Mouse (Mus musculus): ENCODE data around the gene Cetn4. TPM values are rescaled to one million over a fixed set of nuclear protein-coding genes. Genes with fewer than 3 reads are reported as not detected.
A peak's percentile ranks its signal among the peaks of the same experiment; 100 is the strongest.

Gene Cetn4
- polyA plus RNA-seq, 1 experiment from 2014 or later, result 1.7 TPM

DNA sequence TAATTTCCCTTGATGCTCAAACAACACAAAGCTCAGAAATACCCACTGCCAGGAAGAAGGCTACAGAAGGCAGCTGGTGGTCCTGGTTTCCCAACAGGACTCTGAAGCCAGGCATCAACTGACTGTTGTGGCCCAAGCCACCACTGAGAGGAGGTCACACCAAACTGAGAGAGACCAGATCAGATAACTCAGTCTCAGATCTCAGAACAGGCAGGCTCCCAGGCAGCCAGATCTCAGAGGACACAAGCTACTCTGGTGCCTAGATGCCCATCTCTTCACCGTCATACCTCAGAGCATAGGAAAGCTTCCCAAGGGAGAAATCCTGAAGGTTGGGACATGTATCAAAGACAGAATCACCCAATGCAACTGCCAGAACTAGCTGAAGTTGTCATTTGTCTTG is 32.3 kb downstream of the Cetn4 start:
- H3K9me3 ChIP-seq (ENCODE audit: control insufficient read depth, low read length), result no peaks in the 10 kb centered on the region
- DNase-seq (ENCODE audit: low spot score) (no peak), ATAC-seq (ENCODE audit: low FRiP score, low TSS enrichment) (no peak)
- H3K36me3 ChIP-seq (ENCODE audit: control insufficient read depth, insufficient read depth, low read length), result no peaks in the 10 kb centered on the region
- no peaks in the 10 kb centered on the region for H3K27me3 ChIP-seq (ENCODE audit: control insufficient read depth, insufficient read depth, low read length)
- 87% methylated on average over 1 of the region's 1 CpGs for WGBS
- TF ChIP-seq CTCF (IDR thresholded peaks at IDR 0.05; ENCODE audit: low read depth), result no peak
- no peak for TF ChIP-seq EP300 (optimal IDR thresholded peaks at IDR 0.05)
- H3K4me2 ChIP-seq (replicated peaks; ENCODE audit: low read depth), result no peak overlapping the region
- H3K9ac ChIP-seq (ENCODE audit: low read length), result no peak overlapping the region
- H3K4me3 ChIP-seq (ENCODE audit: low read depth, low read length), result no peak overlapping the region
- no peak overlapping the region for H3K27ac ChIP-seq (replicated peaks)
- no peaks in the 10 kb centered on the region for H3K4me1 ChIP-seq (replicated peaks; ENCODE audit: control insufficient read depth, insufficient read depth)

DNA sequence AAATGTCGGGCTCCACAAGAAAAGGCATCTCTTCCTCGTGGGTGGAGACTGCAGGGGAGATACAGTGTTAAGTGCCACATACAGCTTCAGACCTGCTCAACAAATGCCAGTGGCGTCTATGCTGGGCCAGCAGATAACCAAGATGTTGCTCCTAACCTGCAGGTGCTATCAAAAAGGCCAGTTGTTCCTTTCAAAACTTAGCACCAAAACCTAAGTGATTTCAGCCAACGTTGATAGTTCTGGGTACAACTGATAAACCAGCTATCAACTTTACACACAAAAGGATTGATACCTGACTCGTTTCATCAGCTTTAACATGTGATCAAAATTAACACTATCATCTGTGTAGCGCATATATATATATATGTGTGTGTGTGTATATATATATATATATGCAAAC is 37.8 kb downstream of the Cetn4 start:
- 75% methylated on average over 6 of the region's 6 CpGs for WGBS
- no peaks in the 10 kb centered on the region for H3K4me1 ChIP-seq (replicated peaks; ENCODE audit: control insufficient read depth, insufficient read depth)
- no peaks in the 10 kb centered on the region for H3K27me3 ChIP-seq (ENCODE audit: control insufficient read depth, insufficient read depth, low read length)
- H3K9ac ChIP-seq (ENCODE audit: low read length), result no peak overlapping the region
- H3K4me2 ChIP-seq (replicated peaks; ENCODE audit: low read depth), result no peak overlapping the region
- no peak for TF ChIP-seq CTCF (IDR thresholded peaks at IDR 0.05; ENCODE audit: low read depth)
- no peak for TF ChIP-seq EP300 (optimal IDR thresholded peaks at IDR 0.05)
- no peak overlapping the region for H3K4me3 ChIP-seq (ENCODE audit: low read depth, low read length)
- no peak overlapping the region for H3K27ac ChIP-seq (replicated peaks)
- H3K9me3 ChIP-seq (ENCODE audit: control insufficient read depth, low read length), result no peaks in the 10 kb centered on the region
- ATAC-seq (ENCODE audit: low FRiP score, low TSS enrichment) (no peak), DNase-seq (ENCODE audit: low spot score) (no peak)
- no peaks in the 10 kb centered on the region for H3K36me3 ChIP-seq (ENCODE audit: control insufficient read depth, insufficient read depth, low read length)

DNA sequence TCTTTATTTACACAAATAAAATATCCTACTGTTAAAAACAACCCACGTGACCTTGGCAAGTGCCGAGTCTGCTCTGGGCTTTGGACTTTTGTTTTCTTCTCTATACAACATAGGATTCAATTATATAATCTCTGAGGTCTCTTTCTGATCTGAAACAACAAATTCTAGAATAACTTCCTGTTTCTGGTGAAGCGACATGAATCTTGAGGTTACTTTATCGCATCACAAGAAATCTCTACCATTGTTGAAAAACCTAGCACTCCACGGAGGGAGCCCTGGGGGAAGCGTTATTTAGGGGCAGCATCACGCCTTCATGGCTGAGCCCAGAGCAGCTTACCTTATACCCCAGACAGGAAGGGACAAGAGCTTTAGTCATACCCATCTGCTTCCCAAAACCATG is 39.4 kb downstream of the Cetn4 start:
- Histone ChIP-seq H3K4me3 (ENCODE audit: low read depth, low read length) (no peak overlapping the region), H3K4me1 (replicated peaks; ENCODE audit: control insufficient read depth, insufficient read depth) (no peaks in the 10 kb centered on the region), H3K27ac (replicated peaks) (no peak overlapping the region), H3K9ac (ENCODE audit: low read length) (no peak overlapping the region), H3K27me3 (ENCODE audit: control insufficient read depth, insufficient read depth, low read length) (no peaks in the 10 kb centered on the region), H3K36me3 (ENCODE audit: control insufficient read depth, insufficient read depth, low read length) (no peaks in the 10 kb centered on the region), H3K9me3 (ENCODE audit: control insufficient read depth, low read length) (no peaks in the 10 kb centered on the region), H3K4me2 (replicated peaks; ENCODE audit: low read depth) (no peak overlapping the region)
- WGBS, result 78% methylated on average over 7 of the region's 7 CpGs
- no peak for TF ChIP-seq EP300 (optimal IDR thresholded peaks at IDR 0.05)
- no peak for TF ChIP-seq CTCF (IDR thresholded peaks at IDR 0.05; ENCODE audit: low read depth)
- ATAC-seq (ENCODE audit: low FRiP score, low TSS enrichment), result no peak
- DNase-seq (ENCODE audit: low spot score), result no peak

DNA sequence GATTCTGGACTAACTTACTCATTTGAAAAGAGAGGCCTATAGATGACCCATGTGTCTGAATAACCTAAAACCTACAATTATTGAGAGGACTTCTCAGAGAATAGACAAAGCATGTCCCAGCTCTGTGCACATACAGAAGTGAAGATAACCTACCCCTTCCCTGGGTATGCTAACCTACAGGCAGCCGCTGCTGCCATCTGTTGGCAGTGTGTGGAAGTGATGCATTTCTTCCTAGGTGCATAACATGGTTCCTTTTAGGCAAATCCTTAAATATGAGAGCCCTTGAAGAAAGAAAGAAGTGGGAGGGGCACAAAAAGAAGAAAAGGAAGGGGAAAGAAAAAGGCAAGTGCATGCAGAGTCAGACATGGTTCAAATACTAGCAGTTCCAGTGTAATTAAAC is 41.3 kb downstream of the Cetn4 start:
- no peaks in the 10 kb centered on the region for H3K4me1 ChIP-seq (replicated peaks; ENCODE audit: control insufficient read depth, insufficient read depth)
- 5% methylated on average over 1 of the region's 1 CpGs for WGBS
- ATAC-seq (ENCODE audit: low FRiP score, low TSS enrichment), result no peak
- H3K4me3 ChIP-seq (ENCODE audit: low read depth, low read length), result no peak overlapping the region
- H3K4me2 ChIP-seq (replicated peaks; ENCODE audit: low read depth), result no peak overlapping the region
- H3K9ac ChIP-seq (ENCODE audit: low read length), result no peak overlapping the region
- DNase-seq (ENCODE audit: low spot score), result peak; percentile 25
- H3K27me3 ChIP-seq (ENCODE audit: control insufficient read depth, insufficient read depth, low read length), result no peaks in the 10 kb centered on the region
- TF ChIP-seq CTCF (IDR thresholded peaks at IDR 0.05; ENCODE audit: low read depth), result peak; percentile 84
- TF ChIP-seq EP300 (optimal IDR thresholded peaks at IDR 0.05), result no peak
- H3K27ac ChIP-seq (replicated peaks), result no peak overlapping the region
- no peaks in the 10 kb centered on the region for H3K36me3 ChIP-seq (ENCODE audit: control insufficient read depth, insufficient read depth, low read length)
- H3K9me3 ChIP-seq (ENCODE audit: control insufficient read depth, low read length), result no peaks in the 10 kb centered on the region

DNA sequence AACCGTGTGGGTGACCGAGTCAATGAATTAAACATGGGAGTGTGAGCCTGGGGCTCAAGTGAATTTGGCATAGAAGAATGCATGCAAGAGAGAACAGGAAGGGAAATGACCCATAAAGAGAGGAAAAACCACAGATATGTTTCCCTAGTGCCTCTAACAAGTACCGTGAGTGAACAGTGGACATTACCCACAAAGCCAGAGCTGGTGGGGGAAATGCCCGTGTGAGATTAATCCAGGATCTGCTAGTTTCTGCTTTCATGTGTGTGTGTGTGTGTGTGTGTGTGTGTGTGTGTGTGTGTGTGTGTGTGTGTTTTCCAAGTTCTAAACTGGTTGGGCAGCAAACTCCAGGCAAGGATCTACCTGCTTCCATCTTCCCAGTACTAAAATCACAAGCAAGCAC is 42.6 kb downstream of the Cetn4 start:
- H3K27me3 ChIP-seq (ENCODE audit: control insufficient read depth, insufficient read depth, low read length), result no peaks in the 10 kb centered on the region
- no peak for DNase-seq (ENCODE audit: low spot score)
- no peaks in the 10 kb centered on the region for H3K9me3 ChIP-seq (ENCODE audit: control insufficient read depth, low read length)
- no peak overlapping the region for H3K27ac ChIP-seq (replicated peaks)
- WGBS, result 82% methylated on average over 4 of the region's 4 CpGs
- no peak for TF ChIP-seq CTCF (IDR thresholded peaks at IDR 0.05; ENCODE audit: low read depth)
- TF ChIP-seq EP300 (optimal IDR thresholded peaks at IDR 0.05), result no peak
- H3K36me3 ChIP-seq (ENCODE audit: control insufficient read depth, insufficient read depth, low read length), result no peaks in the 10 kb centered on the region
- H3K4me1 ChIP-seq (replicated peaks; ENCODE audit: control insufficient read depth, insufficient read depth), result no peaks in the 10 kb centered on the region
- no peak overlapping the region for H3K4me2 ChIP-seq (replicated peaks; ENCODE audit: low read depth)
- no peak for ATAC-seq (ENCODE audit: low FRiP score, low TSS enrichment)
- H3K9ac ChIP-seq (ENCODE audit: low read length), result no peak overlapping the region
- no peak overlapping the region for H3K4me3 ChIP-seq (ENCODE audit: low read depth, low read length)

DNA sequence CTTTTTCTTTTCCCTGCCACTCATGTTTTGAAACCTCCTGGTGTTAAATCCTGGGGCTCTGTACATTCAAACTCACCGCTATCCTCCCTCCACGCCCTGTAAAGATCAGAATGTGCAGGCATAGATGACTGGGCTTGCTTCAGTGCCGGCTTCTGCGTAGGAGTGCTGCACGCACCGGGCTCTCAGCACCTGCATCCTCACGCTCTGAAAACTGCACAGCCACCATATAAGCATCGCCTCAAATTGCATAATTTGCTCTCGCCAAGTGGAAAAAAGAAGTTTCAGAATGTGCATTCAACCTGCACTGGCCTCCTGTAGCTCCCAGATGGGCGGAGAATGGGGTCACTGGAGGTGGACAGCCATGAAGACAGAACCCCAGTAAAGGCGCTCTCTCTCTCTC is 44.2 kb downstream of the Cetn4 start:
- Histone ChIP-seq H3K27ac (replicated peaks) (no peak overlapping the region), H3K36me3 (ENCODE audit: control insufficient read depth, insufficient read depth, low read length) (no peaks in the 10 kb centered on the region), H3K4me3 (ENCODE audit: low read depth, low read length) (no peak overlapping the region), H3K4me1 (replicated peaks; ENCODE audit: control insufficient read depth, insufficient read depth) (no peaks in the 10 kb centered on the region), H3K9me3 (ENCODE audit: control insufficient read depth, low read length) (no peaks in the 10 kb centered on the region), H3K4me2 (replicated peaks; ENCODE audit: low read depth) (no peak overlapping the region), H3K27me3 (ENCODE audit: control insufficient read depth, insufficient read depth, low read length) (no peaks in the 10 kb centered on the region), H3K9ac (ENCODE audit: low read length) (no peak overlapping the region)
- TF ChIP-seq CTCF (IDR thresholded peaks at IDR 0.05; ENCODE audit: low read depth), result no peak
- ATAC-seq (ENCODE audit: low FRiP score, low TSS enrichment) (no peak), DNase-seq (ENCODE audit: low spot score) (no peak)
- WGBS, result 82% methylated on average over 11 of the region's 11 CpGs
